Mouse (Mus musculus) embryonic facial prominence, embryonic 12.5 days (tissue): ENCODE measurements around the gene Alg2. TPM values are rescaled to one million over a fixed set of nuclear protein-coding genes. Genes with fewer than 3 reads are reported as not detected.
A peak's percentile ranks its signal among the peaks of the same experiment; 100 is the strongest.

Experiments
- ATAC-seq: fragments of 200-750 bp; cut with Nextera tagmentation; 2 replicates; pipeline ENCODE4 v1.8.0; 2017; ENCODE audit not compliant: insufficient number of reproducible peaks, insufficient read depth, low FRiP score, low TSS enrichment
- H3K27ac ChIP-seq: fragments of 300-500 bp; sonication (generic); 2 replicates; pipeline ENCODE4 v1.5.1; 2016; ENCODE audit warnings: mild to moderate bottlenecking
- H3K27me3 ChIP-seq: fragments of 300-500 bp; sonication (generic); 2 replicates; pipeline ENCODE4 v1.6.1; 2016; ENCODE audit warnings: mild to moderate bottlenecking, moderate library complexity
- H3K36me3 ChIP-seq: fragments of 300-500 bp; sonication (generic); 2 replicates; pipeline ENCODE4 v1.6.1; 2016; ENCODE audit warnings: mild to moderate bottlenecking
- H3K4me1 ChIP-seq: fragments of 300-500 bp; sonication (generic); 2 replicates; pipeline ENCODE4 v1.6.1; 2016
- H3K4me2 ChIP-seq: fragments of 300-500 bp; sonication (generic); replicated peaks from 2 replicates; pipeline ENCODE4 v1.6.1; 2016; ENCODE audit warnings: mild to moderate bottlenecking, moderate library complexity
- H3K4me3 ChIP-seq: fragments of 300-500 bp; sonication (generic); 2 replicates; pipeline ENCODE4 v1.5.1; 2016; ENCODE audit warnings: mild to moderate bottlenecking
- H3K9ac ChIP-seq: fragments of 300-500 bp; sonication (generic); 2 replicates; pipeline ENCODE4 v1.6.1; 2016; ENCODE audit warnings: mild to moderate bottlenecking, moderate library complexity
- H3K9me3 ChIP-seq: fragments of 300-500 bp; sonication (generic); 2 replicates; pipeline ENCODE4 v1.6.1; 2016; ENCODE audit warnings: mild to moderate bottlenecking, moderate library complexity
- WGBS: fragments of 180-500 bp; shearing (Covaris S2); methylation state at CpG from one replicate; pipeline ENCODE4 v1.1.7; 2016; 5-methylcytosine and 5-hydroxymethylcytosine counted together
- polyA plus RNA-seq: library from polyadenylated mRNA; unstranded; fragments of >200 nt; fragmentation: Nextera tagmentation; extraction: Ambion mirVana; gene quantifications from 2 replicates; pipeline ENCODE4 v1.2.1, GENCODE M21; 2016

Alg2 gene
- 109 TPM in 2 replicates for polyA plus RNA-seq

DNA sequence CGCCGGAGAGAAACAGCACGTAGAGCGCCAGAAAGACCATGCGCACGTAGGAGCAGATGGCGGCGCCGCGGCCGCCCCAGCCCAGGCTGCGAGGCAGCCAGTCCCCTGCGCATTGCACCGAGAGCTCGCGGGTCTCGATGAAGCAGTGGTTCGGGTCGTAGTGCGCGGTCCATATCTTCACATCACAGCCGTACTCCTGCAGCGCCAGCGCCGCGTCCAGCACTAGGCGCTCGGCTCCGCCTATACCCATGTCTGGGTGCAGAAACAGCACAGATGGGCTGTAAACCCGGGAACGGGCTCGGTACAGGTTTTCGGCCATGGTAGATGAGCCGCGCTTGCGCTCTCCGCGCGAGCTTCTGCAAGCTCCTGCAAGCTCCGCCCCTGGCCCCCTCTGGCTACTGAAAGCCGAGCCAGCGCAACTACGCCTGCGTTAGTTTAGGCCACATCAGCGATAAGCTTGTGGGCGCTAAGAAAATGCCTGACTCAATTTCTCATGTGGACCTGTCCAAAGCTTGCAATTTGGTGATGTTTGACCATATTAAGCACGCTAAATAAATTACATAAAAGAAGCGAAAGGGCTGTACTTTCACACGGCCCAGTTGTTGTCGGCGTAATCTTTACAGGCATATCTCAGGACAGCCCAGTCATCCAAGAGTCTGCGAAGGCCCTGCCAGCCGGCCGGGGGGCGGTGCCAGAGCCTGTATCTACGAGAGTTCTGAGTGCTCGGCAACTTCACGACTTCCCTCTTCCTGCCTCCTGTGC lies at the start of gene Alg2, which contains the start of gene Sec61b:
Gene Alg2 (minus strand): TSS at position 366 of the 762 bp plus-strand sequence.
Gene Sec61b (plus strand): TSS at position 691 of the 762 bp plus-strand sequence.
- peaks cover 60% of the 10 kb centered on the region for H3K36me3 ChIP-seq
- no peaks in the 10 kb centered on the region for H3K27me3 ChIP-seq
- under 1% methylated on average over 58 of the region's 58 CpGs for WGBS
- H3K9ac ChIP-seq: peak within 1 kb of the TSS; percentile 87
- H3K9me3 ChIP-seq: no peaks in the 10 kb centered on the region
- H3K4me2 ChIP-seq: peak within 1 kb of the TSS; percentile 78
- H3K4me3 ChIP-seq: peak within 1 kb of the TSS; percentile 90
- peaks cover 23% of the 10 kb centered on the region for H3K4me1 ChIP-seq
- peak within 1 kb of the TSS; percentile 97 for H3K27ac ChIP-seq
- peak; percentile 95 for ATAC-seq

- H3K9me3 ChIP-seq: no peaks in the 10 kb centered on the region
- H3K27ac ChIP-seq: no peak overlapping the region
- H3K4me3 ChIP-seq: no peak overlapping the region
- H3K27me3 ChIP-seq: no peaks in the 10 kb centered on the region
- no peak overlapping the region for H3K9ac ChIP-seq
- ATAC-seq: no peak
- no peak overlapping the region for H3K4me2 ChIP-seq
- WGBS: 88% methylated on average over 6 of the region's 6 CpGs
- no peaks in the 10 kb centered on the region for H3K4me1 ChIP-seq
- no peaks in the 10 kb centered on the region for H3K36me3 ChIP-seq
Observed at GRCm38 (mm10) chr4:47521884-47522605, 47.9 kb upstream of the Alg2 start.

GRCm38 (mm10) chr4:47520076-47520475 lies 45.9 kb upstream of the Alg2 start:
- no peak overlapping the region for H3K9ac ChIP-seq
- no peaks in the 10 kb centered on the region for H3K9me3 ChIP-seq
- ATAC-seq: no peak
- H3K27me3 ChIP-seq: no peaks in the 10 kb centered on the region
- no peaks in the 10 kb centered on the region for H3K4me1 ChIP-seq
- H3K4me2 ChIP-seq: no peak overlapping the region
- H3K36me3 ChIP-seq: no peaks in the 10 kb centered on the region
- H3K27ac ChIP-seq: no peak overlapping the region
- WGBS: 66% methylated on average over 4 of the region's 4 CpGs
- H3K4me3 ChIP-seq: no peak overlapping the region

DNA sequence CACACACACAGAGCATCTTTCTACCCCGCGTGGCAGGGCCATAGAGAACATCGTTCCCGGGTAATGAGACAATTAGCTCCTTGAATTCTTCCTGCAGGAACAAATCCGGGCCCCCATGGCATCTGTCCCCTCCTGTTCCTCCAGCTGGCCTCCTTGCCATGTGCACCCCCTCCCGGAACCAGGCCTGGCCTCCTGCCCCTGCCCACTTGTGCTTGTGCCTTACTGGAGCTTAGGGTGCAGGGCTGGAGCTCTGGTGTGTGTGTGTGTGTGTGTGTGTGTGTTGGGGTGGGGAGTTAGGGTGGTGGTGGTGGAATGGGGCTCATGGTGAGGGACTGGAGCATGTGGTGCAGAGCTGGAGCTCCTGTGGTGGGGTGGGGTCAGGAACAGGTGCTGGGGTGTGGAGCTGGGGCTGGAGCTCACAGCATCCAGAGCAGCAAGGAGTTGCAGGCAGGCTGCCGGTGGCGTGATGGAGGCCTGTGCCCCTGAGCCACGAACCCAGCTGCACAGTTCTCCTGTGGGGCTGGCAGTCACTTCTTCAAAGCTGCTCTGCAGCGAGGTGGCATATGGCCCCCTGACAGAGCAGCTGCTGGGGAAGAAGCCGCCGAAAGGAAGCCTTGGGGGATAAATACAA lies 44.5 kb upstream of the Alg2 start:
- no peak overlapping the region for H3K9ac ChIP-seq
- H3K4me2 ChIP-seq: no peak overlapping the region
- 64% methylated on average over 12 of the region's 12 CpGs for WGBS
- peak; percentile 52; the same call in 1 of the 2 replicates for ATAC-seq
- no peak overlapping the region for H3K4me3 ChIP-seq
- H3K4me1 ChIP-seq: no peaks in the 10 kb centered on the region
- no peaks in the 10 kb centered on the region for H3K36me3 ChIP-seq
- no peaks in the 10 kb centered on the region for H3K9me3 ChIP-seq
- H3K27me3 ChIP-seq: no peaks in the 10 kb centered on the region
- H3K27ac ChIP-seq: no peak overlapping the region

DNA sequence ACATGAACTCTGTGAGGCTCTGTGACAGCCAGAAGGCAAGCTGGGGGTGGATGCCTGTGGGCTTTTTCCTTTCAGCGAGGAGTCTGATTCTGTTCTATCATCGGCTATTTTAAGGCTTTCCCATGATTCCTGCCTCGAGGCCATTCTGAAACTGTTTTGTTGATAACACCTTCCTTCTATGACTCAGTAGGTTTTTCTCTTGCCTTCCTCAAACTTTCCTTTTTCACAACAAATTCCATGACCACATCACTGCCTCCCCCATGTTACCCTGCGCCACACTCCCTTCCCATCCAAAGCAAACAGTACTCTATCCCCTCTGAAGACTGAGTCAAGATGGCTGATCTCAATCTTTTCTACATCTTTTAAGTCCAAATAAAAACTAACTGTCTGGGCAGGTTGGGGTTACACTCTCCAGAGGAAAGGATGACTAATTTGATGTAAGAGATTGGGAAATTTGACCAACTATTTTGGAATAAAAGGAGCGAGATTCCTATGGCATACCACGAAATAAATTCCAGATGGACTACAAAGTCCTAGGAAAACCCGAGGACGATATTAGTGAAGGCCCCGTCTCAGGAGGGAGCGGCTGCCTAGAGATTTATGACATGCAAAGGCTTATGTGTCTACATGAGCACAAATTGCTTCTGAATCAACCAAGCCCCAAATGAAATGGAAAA lies 30.8 kb upstream of the Alg2 start:
- whole genome bisulfite sequencing: 44% methylated on average over 10 of the region's 10 CpGs
- Histone ChIP-seq H3K9me3 (no peaks in the 10 kb centered on the region), H3K4me2 (no peak overlapping the region), H3K4me3 (no peak overlapping the region), H3K27ac (no peak overlapping the region), H3K9ac (no peak overlapping the region), H3K36me3 (no peaks in the 10 kb centered on the region), H3K4me1 (0 out of 2 replicates have a peak, but pooled peaks cover 5% of the 10 kb centered on the region), H3K27me3 (no peaks in the 10 kb centered on the region)
- no peak for ATAC-seq

DNA sequence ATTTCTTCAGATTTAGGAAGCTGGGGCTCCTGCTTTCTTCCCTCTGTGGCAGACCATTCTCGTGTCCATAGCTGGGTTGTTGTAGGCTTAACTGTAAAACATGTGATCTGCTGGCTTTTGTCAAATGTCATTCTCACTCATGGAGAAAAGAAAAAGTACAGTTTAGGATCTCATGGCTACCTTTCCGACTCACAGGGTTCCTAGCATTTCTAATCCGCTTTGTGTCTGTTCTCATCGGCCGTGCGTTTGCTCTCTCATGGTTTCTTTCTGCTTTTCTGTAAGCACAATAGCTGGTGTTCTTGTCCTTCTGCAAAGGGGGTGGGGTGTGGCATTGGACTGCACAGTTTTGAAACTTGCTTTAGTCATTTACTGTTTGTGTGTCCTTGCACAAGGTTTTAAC lies 28.9 kb upstream of the Alg2 start:
- WGBS: 79% methylated on average over 6 of the region's 6 CpGs
- H3K4me2 ChIP-seq: no peak overlapping the region
- no peak overlapping the region for H3K4me3 ChIP-seq
- no peaks in the 10 kb centered on the region for H3K36me3 ChIP-seq
- H3K9me3 ChIP-seq: no peaks in the 10 kb centered on the region
- 0 out of 2 replicates have a peak, but pooled peaks cover 5% of the 10 kb centered on the region for H3K4me1 ChIP-seq
- H3K27me3 ChIP-seq: no peaks in the 10 kb centered on the region
- no peak overlapping the region for H3K27ac ChIP-seq
- no peak for ATAC-seq
- H3K9ac ChIP-seq: no peak overlapping the region

- H3K4me3 ChIP-seq: no peak overlapping the region
- H3K4me1 ChIP-seq: 0 out of 2 replicates have a peak, but pooled peaks cover 5% of the 10 kb centered on the region
- no peak for ATAC-seq
- H3K4me2 ChIP-seq: no peak overlapping the region
- H3K9me3 ChIP-seq: no peaks in the 10 kb centered on the region
- H3K9ac ChIP-seq: no peak overlapping the region
- H3K27me3 ChIP-seq: no peaks in the 10 kb centered on the region
- WGBS: 30% methylated on average over 4 of the region's 4 CpGs
- H3K27ac ChIP-seq: no peak overlapping the region
- no peaks in the 10 kb centered on the region for H3K36me3 ChIP-seq
Observed at GRCm38 (mm10) chr4:47502546-47502971, 28.4 kb upstream of the Alg2 start.

- Histone ChIP-seq H3K9ac (no peak overlapping the region), H3K36me3 (no peaks in the 10 kb centered on the region), H3K4me3 (no peak overlapping the region), H3K27ac (no peak overlapping the region), H3K9me3 (no peaks in the 10 kb centered on the region), H3K4me2 (no peak overlapping the region), H3K27me3 (no peaks in the 10 kb centered on the region), H3K4me1 (no peaks in the 10 kb centered on the region)
- WGBS: 79% methylated on average over 10 of the region's 10 CpGs
- ATAC-seq: no peak
Observed at GRCm38 (mm10) chr4:47499121-47499545, 25.0 kb upstream of the Alg2 start.

GRCm38 (mm10) chr4:47497811-47498385 lies 23.8 kb upstream of the Alg2 start:
- no peak for ATAC-seq
- Histone ChIP-seq H3K27me3 (no peaks in the 10 kb centered on the region), H3K27ac (no peak overlapping the region), H3K36me3 (no peaks in the 10 kb centered on the region), H3K4me1 (no peaks in the 10 kb centered on the region), H3K4me2 (no peak overlapping the region), H3K9me3 (no peaks in the 10 kb centered on the region), H3K4me3 (no peak overlapping the region), H3K9ac (no peak overlapping the region)
- 61% methylated on average over 7 of the region's 7 CpGs for WGBS

- no peaks in the 10 kb centered on the region for H3K9me3 ChIP-seq
- no peaks in the 10 kb centered on the region for H3K27me3 ChIP-seq
- no peaks in the 10 kb centered on the region for H3K36me3 ChIP-seq
- no peak overlapping the region for H3K4me2 ChIP-seq
- no peak overlapping the region for H3K27ac ChIP-seq
- no peak overlapping the region for H3K9ac ChIP-seq
- no peak for ATAC-seq
- 80% methylated on average over 2 of the region's 2 CpGs for WGBS
- H3K4me3 ChIP-seq: no peak overlapping the region
- H3K4me1 ChIP-seq: peaks cover 5% of the 10 kb centered on the region; the same call in 1 of the 2 replicates
Observed at GRCm38 (mm10) chr4:47494686-47495085, 20.6 kb upstream of the Alg2 start.

DNA sequence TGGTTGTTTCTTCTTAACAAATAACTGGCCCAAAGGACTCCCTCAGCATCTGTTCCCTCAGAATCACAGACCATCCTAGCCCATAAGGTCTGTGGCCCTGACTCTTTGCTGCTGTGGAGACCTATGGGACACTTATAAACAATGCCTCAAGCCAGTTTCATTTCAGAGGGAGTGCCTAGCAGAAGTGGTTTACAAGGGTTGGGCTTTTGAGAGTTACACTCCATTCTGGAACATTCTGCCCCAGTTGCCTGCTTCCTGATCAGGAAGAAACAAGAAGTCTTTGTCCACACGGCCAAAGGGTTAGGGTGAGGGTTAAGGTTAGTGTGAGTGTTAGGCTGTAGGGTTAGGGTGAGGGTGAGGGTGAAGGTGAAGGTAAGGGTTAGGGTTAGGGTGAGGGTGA lies 20.0 kb upstream of the Alg2 start:
- ATAC-seq: no peak
- H3K9ac ChIP-seq: no peak overlapping the region
- no peak overlapping the region for H3K4me3 ChIP-seq
- no peak overlapping the region for H3K27ac ChIP-seq
- peaks cover 5% of the 10 kb centered on the region; the same call in 1 of the 2 replicates for H3K4me1 ChIP-seq
- no peaks in the 10 kb centered on the region for H3K27me3 ChIP-seq
- no peak overlapping the region for H3K4me2 ChIP-seq
- H3K36me3 ChIP-seq: no peaks in the 10 kb centered on the region
- WGBS: 67% methylated on average over 1 of the region's 1 CpGs
- no peaks in the 10 kb centered on the region for H3K9me3 ChIP-seq
